Mouse (Mus musculus): ENCODE measurements around the gene Celf5. TPM values are rescaled to one million over a fixed set of nuclear protein-coding genes. Genes with fewer than 3 reads are reported as not detected.

Celf5 gene
- polyA plus RNA-seq (2012; rRNA removed), result 57.3 and 60.6 TPM in 2 replicates

- peak within 1 kb of the TSS; percentile 95 for H3K4me3 ChIP-seq (replicated peaks; ENCODE audit: insufficient read depth, low read depth, low read length)
- WGBS, result under 1% methylated on average over 36 of the region's 36 CpGs
- DNase-seq, result peak; percentile 76 to 83
- peak; percentile 57 for TF ChIP-seq CTCF (IDR thresholded peaks at IDR 0.05; ENCODE audit: borderline replicate concordance, insufficient read depth, low read depth, low read length)
- TF ChIP-seq POLR2A (IDR thresholded peaks at IDR 0.05; ENCODE audit: borderline replicate concordance, insufficient read depth, low read length), result peak; percentile 56
- H3K4me1 ChIP-seq (ENCODE audit: control insufficient read depth, insufficient read depth, low read length), result peaks cover 5% of the 10 kb centered on the region; the same call in 1 of the 2 replicates
- peak within 1 kb of the TSS; percentile 26; the same call in 1 of the 2 replicates for H3K27ac ChIP-seq (ENCODE audit: insufficient read depth, low read length)
- H3K27me3 ChIP-seq (ENCODE audit: control insufficient read depth, insufficient read depth, low read length), result no peaks in the 10 kb centered on the region
Observed at GRCm38 (mm10) chr10:81482533-81482889, at the start of gene Celf5. TSS of gene Celf5 (minus strand) at chr10:81482709.

DNA sequence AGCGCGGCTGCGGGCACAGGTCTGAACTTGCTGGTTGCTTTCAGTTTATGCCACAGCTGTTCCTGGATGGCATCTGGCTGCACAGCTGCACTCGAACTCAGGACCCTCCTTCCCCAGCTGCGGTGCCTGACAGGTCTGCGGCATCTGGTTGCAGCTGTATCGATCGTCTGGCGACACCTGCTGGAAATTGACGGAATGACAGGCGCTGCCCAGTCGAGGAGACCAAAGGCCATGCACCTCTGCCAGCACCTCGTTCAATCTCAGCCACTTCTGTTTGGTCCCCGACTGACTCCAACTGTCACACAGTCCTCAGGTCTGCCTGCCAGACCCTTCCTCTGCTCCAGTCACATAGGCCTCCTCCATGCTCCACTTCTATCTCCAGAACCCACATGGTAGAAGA is 44.3 kb upstream of the Celf5 start:
- Histone ChIP-seq H3K4me3 (replicated peaks; ENCODE audit: insufficient read depth, low read depth, low read length) (no peak overlapping the region), H3K27me3 (ENCODE audit: control insufficient read depth, insufficient read depth, low read length) (no peaks in the 10 kb centered on the region), H3K27ac (ENCODE audit: insufficient read depth, low read length) (no peak overlapping the region), H3K4me1 (ENCODE audit: control insufficient read depth, insufficient read depth, low read length) (no peaks in the 10 kb centered on the region)
- TF ChIP-seq CTCF (IDR thresholded peaks at IDR 0.05; ENCODE audit: borderline replicate concordance, insufficient read depth, low read depth, low read length) (peak; percentile 93), POLR2A (IDR thresholded peaks at IDR 0.05; ENCODE audit: borderline replicate concordance, insufficient read depth, low read length) (no peak)
- peak; percentile 53 to 72 for DNase-seq
- WGBS, result 11% methylated on average over 14 of the region's 14 CpGs

- no peaks in the 10 kb centered on the region for H3K27me3 ChIP-seq (ENCODE audit: control insufficient read depth, insufficient read depth, low read length)
- 70% methylated on average over 12 of the region's 13 CpGs for WGBS
- TF ChIP-seq CTCF (IDR thresholded peaks at IDR 0.05; ENCODE audit: borderline replicate concordance, insufficient read depth, low read depth, low read length) (no peak), POLR2A (IDR thresholded peaks at IDR 0.05; ENCODE audit: borderline replicate concordance, insufficient read depth, low read length) (no peak)
- no peaks in the 10 kb centered on the region for H3K4me1 ChIP-seq (ENCODE audit: control insufficient read depth, insufficient read depth, low read length)
- no peak overlapping the region for H3K27ac ChIP-seq (ENCODE audit: insufficient read depth, low read length)
- H3K4me3 ChIP-seq (replicated peaks; ENCODE audit: insufficient read depth, low read depth, low read length), result no peak overlapping the region
- no peak for DNase-seq
Observed at GRCm38 (mm10) chr10:81525017-81525694, 42.6 kb upstream of the Celf5 start.

- no peak within 1 kb of the TSS for H3K4me3 ChIP-seq (replicated peaks; ENCODE audit: insufficient read depth, low read depth, low read length)
- no peak for DNase-seq
- TF ChIP-seq CTCF (IDR thresholded peaks at IDR 0.05; ENCODE audit: borderline replicate concordance, insufficient read depth, low read depth, low read length) (no peak), POLR2A (IDR thresholded peaks at IDR 0.05; ENCODE audit: borderline replicate concordance, insufficient read depth, low read length) (no peak)
- no peaks in the 10 kb centered on the region for H3K4me1 ChIP-seq (ENCODE audit: control insufficient read depth, insufficient read depth, low read length)
- no peaks in the 10 kb centered on the region for H3K27me3 ChIP-seq (ENCODE audit: control insufficient read depth, insufficient read depth, low read length)
- WGBS, result 30% methylated on average over 9 of the region's 9 CpGs
- no peak within 1 kb of the TSS for H3K27ac ChIP-seq (ENCODE audit: insufficient read depth, low read length)
Observed at GRCm38 (mm10) chr10:81524051-81524605, 41.6 kb upstream of the Celf5 start, which contains the start of gene Gna15. TSS of gene Gna15 (minus strand) at chr10:81524225.

DNA sequence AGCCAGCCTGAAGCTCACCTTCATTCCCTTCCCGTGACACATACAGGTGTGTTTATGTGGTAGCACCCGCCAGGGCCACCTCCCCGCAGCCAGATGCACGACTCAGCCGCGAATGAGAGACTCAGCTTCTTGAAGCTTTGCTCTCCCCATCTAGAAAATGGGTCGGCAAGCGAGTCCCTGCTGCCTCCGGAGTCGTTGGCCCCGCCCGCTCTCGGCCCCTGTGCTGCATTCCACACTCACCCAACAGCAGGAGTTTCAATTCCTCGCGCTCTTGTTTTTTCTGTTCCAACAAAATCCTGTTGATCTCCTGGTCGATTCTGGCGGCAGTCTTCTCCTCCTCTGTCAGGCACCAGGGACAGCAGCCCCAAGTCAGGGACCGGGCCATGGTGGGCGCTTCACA is 41.1 kb upstream of the Celf5 start:
- Histone ChIP-seq H3K4me1 (ENCODE audit: control insufficient read depth, insufficient read depth, low read length) (no peaks in the 10 kb centered on the region), H3K27me3 (ENCODE audit: control insufficient read depth, insufficient read depth, low read length) (no peaks in the 10 kb centered on the region), H3K27ac (ENCODE audit: insufficient read depth, low read length) (no peak overlapping the region), H3K4me3 (replicated peaks; ENCODE audit: insufficient read depth, low read depth, low read length) (no peak overlapping the region)
- 29% methylated on average over 19 of the region's 19 CpGs for WGBS
- DNase-seq, result no peak
- no peak for TF ChIP-seq CTCF (IDR thresholded peaks at IDR 0.05; ENCODE audit: borderline replicate concordance, insufficient read depth, low read depth, low read length)
- no peak for TF ChIP-seq POLR2A (IDR thresholded peaks at IDR 0.05; ENCODE audit: borderline replicate concordance, insufficient read depth, low read length)

GRCm38 (mm10) chr10:81523142-81523541 is 40.6 kb upstream of the Celf5 start:
- no peaks in the 10 kb centered on the region for H3K4me1 ChIP-seq (ENCODE audit: control insufficient read depth, insufficient read depth, low read length)
- no peaks in the 10 kb centered on the region for H3K27me3 ChIP-seq (ENCODE audit: control insufficient read depth, insufficient read depth, low read length)
- no peak overlapping the region for H3K4me3 ChIP-seq (replicated peaks; ENCODE audit: insufficient read depth, low read depth, low read length)
- no peak overlapping the region for H3K27ac ChIP-seq (ENCODE audit: insufficient read depth, low read length)
- WGBS, result 73% methylated on average over 6 of the region's 6 CpGs
- TF ChIP-seq POLR2A (IDR thresholded peaks at IDR 0.05; ENCODE audit: borderline replicate concordance, insufficient read depth, low read length) (no peak), CTCF (IDR thresholded peaks at IDR 0.05; ENCODE audit: borderline replicate concordance, insufficient read depth, low read depth, low read length) (no peak)
- DNase-seq, result no peak

DNA sequence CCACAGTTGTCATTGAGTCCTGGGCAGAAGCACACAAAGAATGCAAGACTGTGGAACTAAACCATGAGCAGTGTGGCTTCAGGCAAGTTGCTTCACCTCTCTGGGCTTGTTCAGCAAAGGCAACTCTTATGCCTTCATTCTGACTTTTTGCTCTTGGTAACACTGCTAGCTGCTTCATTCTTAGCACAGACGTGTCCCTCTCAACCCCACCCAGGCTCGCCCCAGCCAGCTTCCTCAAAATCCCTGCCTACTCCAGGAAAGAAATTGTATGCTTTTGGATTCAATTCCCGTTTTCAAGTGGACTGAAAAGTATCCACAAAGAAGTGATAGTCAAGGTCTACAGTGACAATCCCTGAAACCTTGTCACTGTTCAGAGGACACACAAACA is 37.5 kb upstream of the Celf5 start:
- no peak overlapping the region for H3K4me3 ChIP-seq (replicated peaks; ENCODE audit: insufficient read depth, low read depth, low read length)
- DNase-seq, result no peak
- WGBS, result 76% methylated on average over 3 of the region's 3 CpGs
- TF ChIP-seq POLR2A (IDR thresholded peaks at IDR 0.05; ENCODE audit: borderline replicate concordance, insufficient read depth, low read length), result no peak
- no peak for TF ChIP-seq CTCF (IDR thresholded peaks at IDR 0.05; ENCODE audit: borderline replicate concordance, insufficient read depth, low read depth, low read length)
- H3K27me3 ChIP-seq (ENCODE audit: control insufficient read depth, insufficient read depth, low read length), result no peaks in the 10 kb centered on the region
- no peak overlapping the region for H3K27ac ChIP-seq (ENCODE audit: insufficient read depth, low read length)
- H3K4me1 ChIP-seq (ENCODE audit: control insufficient read depth, insufficient read depth, low read length), result no peaks in the 10 kb centered on the region

All from cerebellum, adult 2 months (tissue).